Mouse (Mus musculus) heart, embryonic 13.5 days (tissue): Measurements from ENCODE around the gene Irf2bp2. TPM values are rescaled to one million over a fixed set of nuclear protein-coding genes. Genes with fewer than 3 reads are reported as not detected.

Source experiments
- ATAC-seq: fragments of 200-750 bp; cut with Nextera tagmentation; 2 replicates; pipeline ENCODE4 v1.8.0; 2017; ENCODE audit warnings: moderate TSS enrichment; ENCODE audit not compliant: insufficient number of reproducible peaks, low FRiP score, low TSS enrichment; ENCODE audit errors: extremely low read depth
- H3K27ac ChIP-seq: fragments of 300-500 bp; sonication (generic); replicated peaks from 2 replicates; pipeline ENCODE4 v1.5.1; 2015; ENCODE audit warnings: moderate library complexity, mild to moderate bottlenecking, inconsistent platforms
- H3K27me3 ChIP-seq: fragments of 300-500 bp; sonication (generic); replicated peaks from 2 replicates; pipeline ENCODE4 v1.6.1; 2015; ENCODE audit warnings: mild to moderate bottlenecking, inconsistent platforms
- H3K36me3 ChIP-seq: fragments of 300-500 bp; sonication (generic); 2 replicates; pipeline ENCODE4 v1.6.1; 2015; ENCODE audit warnings: mild to moderate bottlenecking, inconsistent platforms
- H3K4me1 ChIP-seq: fragments of 300-500 bp; sonication (generic); 2 replicates; pipeline ENCODE4 v1.6.1; 2015; ENCODE audit warnings: inconsistent platforms
- H3K4me2 ChIP-seq: fragments of 300-500 bp; sonication (generic); 2 replicates; pipeline ENCODE4 v1.6.1; 2015; ENCODE audit warnings: inconsistent platforms, mild to moderate bottlenecking, moderate library complexity
- H3K4me3 ChIP-seq: fragments of 300-500 bp; sonication (generic); 2 replicates; pipeline ENCODE4 v1.5.1; 2015; ENCODE audit warnings: moderate library complexity, mild to moderate bottlenecking, inconsistent platforms
- H3K9ac ChIP-seq: fragments of 300-500 bp; sonication (generic); 2 replicates; pipeline ENCODE4 v1.6.1; 2015; ENCODE audit warnings: inconsistent platforms, mild to moderate bottlenecking, moderate library complexity
- H3K9me3 ChIP-seq: fragments of 300-500 bp; sonication (generic); 2 replicates; pipeline ENCODE4 v1.6.1; 2016; ENCODE audit warnings: inconsistent platforms
- WGBS: fragments of 180-500 bp; shearing (Covaris S2); methylation state at CpG from one replicate; pipeline ENCODE4 v1.1.7; 2015; ENCODE audit warnings: mixed read lengths; 5-methylcytosine and 5-hydroxymethylcytosine counted together
- polyA plus RNA-seq: library from polyadenylated mRNA; unstranded; fragments of >200 nt; fragmentation: Nextera tagmentation; extraction: Ambion mirVana; gene quantifications from 2 replicates; pipeline ENCODE4 v1.2.1, GENCODE M21; 2015

Irf2bp2 gene
- polyA plus RNA-seq, 1 experiment from 2014 or later, result 6.5 TPM

DNA sequence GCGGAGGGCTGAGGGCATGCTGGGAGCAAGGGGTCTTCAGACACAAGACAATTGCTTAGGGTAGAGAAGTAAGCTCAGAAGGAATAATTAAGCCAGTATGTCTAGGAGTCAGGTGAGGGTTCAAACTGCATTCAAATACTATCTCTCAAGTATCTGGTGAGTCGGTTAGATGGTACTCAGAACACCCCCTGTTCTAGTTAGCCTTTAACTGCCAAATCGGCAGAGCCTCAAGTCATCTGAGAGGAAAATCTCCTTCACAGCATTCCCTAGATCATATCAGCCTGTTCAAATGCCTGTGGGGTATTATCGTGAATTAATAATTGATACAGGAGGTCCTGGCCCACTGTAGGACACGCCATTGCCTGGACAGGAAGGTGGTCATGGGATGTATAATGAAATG lies 23.9 kb upstream of the Irf2bp2 start:
- no peak for ATAC-seq
- Histone ChIP-seq H3K9me3 (no peaks in the 10 kb centered on the region), H3K4me2 (no peak overlapping the region), H3K27me3 (no peaks in the 10 kb centered on the region), H3K36me3 (no peaks in the 10 kb centered on the region), H3K4me3 (no peak overlapping the region), H3K4me1 (peaks cover 20% of the 10 kb centered on the region), H3K27ac (no peak overlapping the region), H3K9ac (no peak overlapping the region)
- 82% methylated on average over 5 of the region's 5 CpGs for WGBS

DNA sequence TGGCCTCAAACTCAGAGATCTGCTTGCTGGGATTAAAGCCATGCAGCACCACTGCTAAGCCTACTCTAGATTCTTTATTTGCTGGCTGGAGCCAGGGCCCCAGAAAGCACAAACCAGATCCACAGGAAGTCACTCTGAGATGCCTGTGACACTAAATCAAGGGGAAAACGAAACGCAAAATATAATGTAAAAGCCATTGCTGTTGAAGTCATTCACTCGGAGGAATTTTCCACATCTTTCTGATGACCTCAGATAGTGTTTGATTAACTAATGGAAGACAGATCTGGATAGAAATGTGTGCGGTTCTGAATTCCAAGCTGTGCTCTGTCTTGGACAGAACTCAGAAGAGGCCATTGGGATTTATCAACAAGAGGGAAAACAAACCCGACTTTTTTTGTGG lies 22.9 kb upstream of the Irf2bp2 start:
- Histone ChIP-seq H3K27ac (0 out of 2 replicates have a peak overlapping the region, but pooled peaks have one; percentile 50), H3K4me3 (no peak overlapping the region), H3K4me1 (peaks cover 20% of the 10 kb centered on the region), H3K27me3 (no peaks in the 10 kb centered on the region), H3K36me3 (no peaks in the 10 kb centered on the region), H3K9me3 (no peaks in the 10 kb centered on the region), H3K4me2 (no peak overlapping the region), H3K9ac (no peak overlapping the region)
- 64% methylated on average over 5 of the region's 5 CpGs for WGBS
- ATAC-seq, result no peak

DNA sequence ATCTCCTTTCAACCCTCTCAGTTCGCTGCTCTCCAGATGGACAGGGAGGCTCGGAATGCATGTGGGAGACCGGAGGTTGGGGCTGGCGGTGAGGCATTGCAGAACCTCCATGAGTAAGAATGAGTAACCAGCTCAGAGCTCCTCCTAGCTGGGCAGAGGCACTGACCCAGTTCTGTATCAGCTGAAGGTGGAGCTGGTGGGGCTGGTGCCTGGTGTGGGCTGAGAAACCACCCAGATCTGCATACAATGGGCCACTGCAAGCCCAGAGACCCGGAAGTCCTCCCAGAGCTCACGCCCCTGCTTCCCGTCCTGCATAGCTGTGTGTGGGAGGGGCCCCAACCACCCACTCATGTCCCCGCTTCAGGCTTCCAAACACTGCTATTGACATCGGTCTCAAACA lies 22.0 kb upstream of the Irf2bp2 start:
- Histone ChIP-seq H3K9ac (0 out of 2 replicates have a peak overlapping the region, but pooled peaks have one; percentile 28), H3K36me3 (no peaks in the 10 kb centered on the region), H3K9me3 (no peaks in the 10 kb centered on the region), H3K27me3 (no peaks in the 10 kb centered on the region), H3K4me2 (peak overlapping the region; percentile 3), H3K27ac (peak overlapping the region; percentile 50), H3K4me3 (no peak overlapping the region), H3K4me1 (peaks cover 23% of the 10 kb centered on the region)
- 40% methylated on average over 9 of the region's 9 CpGs for WGBS
- ATAC-seq, result peak; percentile 35; the same call in 1 of the 2 replicates

DNA sequence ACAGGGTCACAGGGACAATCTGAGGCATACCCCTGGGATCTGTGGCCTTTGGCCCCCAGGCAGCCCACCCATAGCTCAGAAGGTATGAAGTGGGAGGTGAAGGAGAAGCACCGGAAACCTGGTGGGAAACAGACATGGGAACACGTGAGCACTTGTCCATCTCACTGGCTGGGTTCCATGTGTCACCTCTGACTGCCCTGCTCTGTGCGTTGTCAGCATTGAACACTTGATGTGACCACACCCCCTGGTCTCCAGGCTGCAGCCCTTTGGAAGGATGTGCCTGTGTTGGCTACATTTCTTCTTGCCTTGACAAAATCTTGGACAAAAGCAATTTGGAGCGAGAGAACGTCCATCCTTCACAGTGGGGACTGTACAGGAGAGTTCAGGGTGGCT lies 20.9 kb upstream of the Irf2bp2 start:
- 53% methylated on average over 5 of the region's 5 CpGs for WGBS
- no peaks in the 10 kb centered on the region for H3K27me3 ChIP-seq
- peaks cover 25% of the 10 kb centered on the region for H3K4me1 ChIP-seq
- H3K36me3 ChIP-seq, result no peaks in the 10 kb centered on the region
- H3K9ac ChIP-seq, result no peak overlapping the region
- peak overlapping the region; percentile 50; the same call in 1 of the 2 replicates for H3K27ac ChIP-seq
- no peaks in the 10 kb centered on the region for H3K9me3 ChIP-seq
- H3K4me3 ChIP-seq, result no peak overlapping the region
- H3K4me2 ChIP-seq, result no peak overlapping the region
- no peak for ATAC-seq

DNA sequence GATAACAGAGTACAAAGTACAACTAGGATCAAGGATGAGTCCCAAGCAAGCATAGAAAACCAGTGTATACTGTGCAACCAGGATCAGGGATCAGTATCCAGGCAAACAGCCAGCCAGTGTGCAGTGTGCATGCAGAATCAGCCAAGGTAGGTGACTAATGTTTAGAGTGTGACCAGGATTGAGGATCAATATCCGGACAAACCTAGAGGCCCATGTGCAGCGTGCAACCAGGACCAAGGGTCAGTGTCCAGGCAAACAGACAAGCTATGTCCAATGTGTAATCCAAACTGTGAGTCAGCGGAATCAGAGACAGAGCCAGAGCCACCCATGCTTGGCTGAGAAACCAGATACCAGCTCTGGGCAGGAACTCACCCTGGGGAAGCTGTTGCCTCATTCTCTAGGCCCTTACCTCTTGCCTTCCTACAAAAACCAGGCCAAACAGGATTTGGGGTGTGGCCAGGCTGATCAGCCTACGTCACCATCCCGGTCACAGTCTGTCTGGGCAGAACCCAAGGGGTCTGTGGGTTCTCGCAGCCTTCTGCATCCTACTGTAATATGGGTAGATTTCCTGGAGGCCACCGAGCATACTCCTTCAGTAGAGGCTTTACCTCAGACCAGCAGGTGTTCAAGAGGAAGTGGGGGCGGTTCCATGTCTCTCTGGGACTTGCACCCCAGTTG lies 20.4 kb upstream of the Irf2bp2 start:
- Histone ChIP-seq H3K36me3 (no peaks in the 10 kb centered on the region), H3K27me3 (no peaks in the 10 kb centered on the region), H3K9me3 (no peaks in the 10 kb centered on the region), H3K27ac (no peak overlapping the region), H3K4me3 (no peak overlapping the region), H3K9ac (no peak overlapping the region), H3K4me1 (peaks cover 25% of the 10 kb centered on the region), H3K4me2 (no peak overlapping the region)
- 78% methylated on average over 8 of the region's 8 CpGs for WGBS
- ATAC-seq, result no peak

DNA sequence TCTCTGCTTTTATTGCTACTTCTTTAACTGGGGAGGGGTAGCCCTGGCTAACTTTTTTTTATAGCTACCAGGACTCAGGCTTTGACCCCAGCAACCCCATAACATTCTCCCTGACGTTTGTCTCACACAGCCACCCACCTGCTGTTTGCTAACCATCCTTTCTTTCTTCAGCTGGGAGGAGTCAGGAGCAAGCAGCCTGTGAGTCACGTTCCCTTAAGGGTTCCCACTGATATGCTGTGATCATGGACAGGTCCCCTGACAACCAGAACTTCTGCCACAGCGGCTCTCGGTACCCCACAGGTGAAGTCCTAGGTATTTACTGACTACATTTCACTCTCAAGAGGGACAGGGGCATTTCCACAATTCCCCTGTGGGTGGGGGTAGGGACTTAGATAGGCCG lies 19.4 kb upstream of the Irf2bp2 start:
- 48% methylated on average over 5 of the region's 5 CpGs for WGBS
- no peak for ATAC-seq
- H3K9ac ChIP-seq, result no peak overlapping the region

DNA sequence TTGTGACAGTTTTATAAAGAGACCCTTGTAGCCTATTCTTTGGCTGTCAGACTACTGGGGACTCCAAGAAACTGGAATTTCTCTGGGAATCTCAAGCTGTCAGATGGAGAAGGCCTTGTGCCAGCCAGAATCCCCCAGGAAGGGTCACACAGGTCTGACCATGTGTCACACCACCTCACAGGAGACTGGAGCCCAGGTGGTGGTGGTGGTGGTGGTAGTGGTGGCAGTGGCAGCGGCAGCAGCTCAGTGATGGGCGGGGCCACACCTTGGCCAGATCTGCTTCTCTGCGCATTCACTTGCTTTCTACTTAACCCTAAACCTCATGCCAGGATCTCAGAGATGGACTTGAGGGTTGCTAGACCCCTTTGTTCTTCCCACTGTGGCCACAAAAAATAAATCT lies 19.0 kb upstream of the Irf2bp2 start:
- 84% methylated on average over 3 of the region's 3 CpGs for WGBS

More for the DNA sequence above, 19.4 kb upstream of the Irf2bp2 start:
- H3K4me2 ChIP-seq, result no peak overlapping the region
- no peaks in the 10 kb centered on the region for H3K9me3 ChIP-seq
- no peak overlapping the region for H3K4me3 ChIP-seq
- H3K27ac ChIP-seq, result no peak overlapping the region
- no peaks in the 10 kb centered on the region for H3K36me3 ChIP-seq
- no peaks in the 10 kb centered on the region for H3K27me3 ChIP-seq
- peaks cover 25% of the 10 kb centered on the region for H3K4me1 ChIP-seq

DNA sequence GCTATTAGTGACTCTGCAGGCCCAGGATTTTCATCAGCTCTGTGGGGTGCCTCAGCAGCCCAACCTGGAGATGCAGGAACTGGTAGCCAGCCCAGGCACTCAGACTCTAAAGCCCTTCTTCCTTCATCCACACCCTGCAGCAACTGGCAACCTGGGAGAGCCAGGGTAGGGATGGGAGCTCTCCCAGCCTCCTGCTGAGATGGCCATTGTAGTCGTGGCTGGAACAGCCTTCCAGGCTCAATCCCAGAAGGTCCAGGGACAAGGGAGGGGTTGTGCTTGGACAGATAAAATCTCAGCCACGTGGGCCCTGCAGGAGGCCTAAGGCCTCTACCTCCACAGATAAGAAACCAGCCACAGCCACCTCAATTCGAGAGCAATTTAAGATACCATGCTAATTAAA lies 16.9 kb upstream of the Irf2bp2 start:
- Histone ChIP-seq H3K27me3 (no peaks in the 10 kb centered on the region), H3K27ac (no peak overlapping the region), H3K4me2 (no peak overlapping the region), H3K4me3 (no peak overlapping the region), H3K9me3 (no peaks in the 10 kb centered on the region), H3K4me1 (peaks cover 25% of the 10 kb centered on the region), H3K36me3 (no peaks in the 10 kb centered on the region), H3K9ac (no peak overlapping the region)
- 11% methylated on average over 3 of the region's 3 CpGs for WGBS
- no peak for ATAC-seq

More for the DNA sequence above, 19.0 kb upstream of the Irf2bp2 start:
- H3K27ac ChIP-seq, result no peak overlapping the region
- no peaks in the 10 kb centered on the region for H3K27me3 ChIP-seq
- no peak overlapping the region for H3K9ac ChIP-seq
- no peak overlapping the region for H3K4me2 ChIP-seq
- ATAC-seq, result no peak
- peaks cover 25% of the 10 kb centered on the region for H3K4me1 ChIP-seq
- H3K36me3 ChIP-seq, result no peaks in the 10 kb centered on the region
- no peak overlapping the region for H3K4me3 ChIP-seq
- H3K9me3 ChIP-seq, result no peaks in the 10 kb centered on the region

DNA sequence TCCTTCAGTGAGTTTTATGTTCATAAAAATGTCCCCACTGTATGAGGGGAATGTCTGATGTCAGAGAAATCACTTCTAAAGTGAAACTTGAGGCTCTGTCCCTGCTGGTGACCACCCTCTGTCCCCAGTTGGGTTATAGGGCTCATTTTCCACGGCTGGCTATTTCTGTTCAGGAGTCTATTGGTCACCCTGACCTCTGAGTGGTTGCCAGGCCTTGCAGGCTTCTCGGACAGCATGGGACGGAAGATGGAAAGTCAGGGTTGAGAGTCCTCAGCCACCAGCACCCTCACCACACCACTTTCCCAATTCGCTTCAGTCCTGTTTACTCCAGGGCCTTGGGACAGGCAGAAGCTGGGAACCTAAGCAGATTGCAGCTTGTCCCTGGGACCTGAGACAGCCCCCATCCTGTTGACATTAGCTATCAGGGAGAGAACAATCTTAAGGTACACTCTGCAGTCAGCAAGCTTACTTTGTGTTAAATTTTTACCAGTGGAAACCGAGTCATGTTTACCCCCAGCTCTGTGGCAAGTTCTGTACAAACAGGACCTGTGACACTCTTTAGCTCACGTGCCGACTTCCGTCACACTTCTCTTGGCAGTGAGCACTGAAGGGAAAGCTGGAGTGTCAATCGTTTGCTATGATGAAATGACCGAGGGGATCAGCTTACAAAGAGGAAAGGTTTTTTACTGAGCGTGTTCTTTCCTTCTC lies 15.9 kb upstream of the Irf2bp2 start:
- Histone ChIP-seq H3K27ac (no peak overlapping the region), H3K36me3 (no peaks in the 10 kb centered on the region), H3K4me1 (peaks cover 15% of the 10 kb centered on the region), H3K4me2 (no peak overlapping the region), H3K9me3 (no peaks in the 10 kb centered on the region), H3K4me3 (no peak overlapping the region), H3K9ac (no peak overlapping the region), H3K27me3 (no peaks in the 10 kb centered on the region)
- 82% methylated on average over 11 of the region's 11 CpGs for WGBS
- ATAC-seq, result no peak

DNA sequence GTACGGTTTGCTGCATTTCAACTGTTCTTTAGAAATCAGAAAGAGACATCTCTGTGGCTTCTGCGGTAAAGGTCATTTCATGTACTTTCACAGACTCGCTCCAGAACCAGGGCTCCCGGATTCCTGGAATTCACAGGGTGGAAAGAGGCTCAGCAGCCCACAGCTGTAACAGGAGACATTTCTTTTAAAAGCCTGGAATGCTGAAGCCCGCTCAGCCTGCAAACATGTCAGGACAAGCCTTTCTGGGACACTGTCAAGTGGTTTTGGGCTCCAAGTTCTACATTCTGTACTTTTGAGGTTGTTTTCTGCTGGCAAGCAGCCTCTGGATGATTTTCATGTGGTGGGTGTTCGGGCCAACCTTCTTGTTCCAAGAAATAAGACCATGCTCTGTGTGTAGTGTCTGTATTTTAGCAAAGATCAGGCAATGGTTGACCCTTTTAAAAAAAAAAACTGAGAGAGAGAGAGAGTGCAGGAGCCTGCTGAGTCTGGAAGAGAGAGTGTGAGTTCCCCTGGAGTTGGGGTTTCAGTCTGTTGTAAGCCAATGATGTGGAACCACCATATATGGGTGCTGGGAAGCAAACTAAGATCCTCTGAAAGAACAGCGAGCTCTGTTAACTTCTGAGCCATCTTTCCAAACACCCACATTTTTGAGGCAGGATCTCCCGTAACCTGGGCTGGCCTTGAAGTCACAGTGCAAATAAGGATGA lies 9.6 kb upstream of the Irf2bp2 start:
- Histone ChIP-seq H3K4me2 (0 out of 2 replicates have a peak overlapping the region, but pooled peaks have one; percentile 0), H3K36me3 (no peaks in the 10 kb centered on the region), H3K4me1 (peaks cover 48% of the 10 kb centered on the region), H3K9me3 (no peaks in the 10 kb centered on the region), H3K27me3 (no peaks in the 10 kb centered on the region), H3K4me3 (no peak overlapping the region), H3K27ac (peak overlapping the region; percentile 87), H3K9ac (peak overlapping the region; percentile 56)
- no peak for ATAC-seq
- WGBS, result 32% methylated on average over 8 of the region's 8 CpGs

DNA sequence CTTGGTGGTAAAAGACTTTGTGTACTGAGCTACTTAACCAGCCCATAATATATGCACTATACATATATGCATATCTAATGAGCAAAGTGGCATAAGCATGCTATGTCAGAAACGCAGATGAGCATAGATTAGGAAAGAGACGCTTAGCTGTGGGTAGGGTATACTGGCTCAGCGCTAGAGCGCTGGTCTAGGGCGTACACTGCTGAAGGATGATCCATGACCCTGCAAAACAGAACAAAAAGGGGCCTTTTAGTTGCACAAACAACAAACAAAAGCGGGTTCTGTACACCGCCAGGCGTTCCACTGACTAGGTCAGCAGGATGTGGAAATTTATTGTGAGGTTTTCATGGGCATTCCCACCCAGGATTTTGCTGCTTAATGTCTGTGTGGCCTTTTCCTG lies 8.9 kb upstream of the Irf2bp2 start:
- Histone ChIP-seq H3K27ac (peak overlapping the region; percentile 87), H3K27me3 (no peaks in the 10 kb centered on the region), H3K9me3 (no peaks in the 10 kb centered on the region), H3K4me3 (no peak overlapping the region), H3K36me3 (no peaks in the 10 kb centered on the region), H3K4me1 (peaks cover 55% of the 10 kb centered on the region), H3K9ac (peak overlapping the region; percentile 56; the same call in 1 of the 2 replicates), H3K4me2 (0 out of 2 replicates have a peak overlapping the region, but pooled peaks have one; percentile 0)
- 76% methylated on average over 8 of the region's 8 CpGs for WGBS
- no peak for ATAC-seq
